Mouse (Mus musculus): ENCODE results near the gene Galm.
A peak's percentile ranks its signal among the peaks of the same experiment; 100 is the strongest.
"Not testable (repeated sequence)": the region's sequence is repeated elsewhere in the genome, so short reads cannot be mapped to it uniquely, and the experiment has no call there.

Gene Galm

DNA sequence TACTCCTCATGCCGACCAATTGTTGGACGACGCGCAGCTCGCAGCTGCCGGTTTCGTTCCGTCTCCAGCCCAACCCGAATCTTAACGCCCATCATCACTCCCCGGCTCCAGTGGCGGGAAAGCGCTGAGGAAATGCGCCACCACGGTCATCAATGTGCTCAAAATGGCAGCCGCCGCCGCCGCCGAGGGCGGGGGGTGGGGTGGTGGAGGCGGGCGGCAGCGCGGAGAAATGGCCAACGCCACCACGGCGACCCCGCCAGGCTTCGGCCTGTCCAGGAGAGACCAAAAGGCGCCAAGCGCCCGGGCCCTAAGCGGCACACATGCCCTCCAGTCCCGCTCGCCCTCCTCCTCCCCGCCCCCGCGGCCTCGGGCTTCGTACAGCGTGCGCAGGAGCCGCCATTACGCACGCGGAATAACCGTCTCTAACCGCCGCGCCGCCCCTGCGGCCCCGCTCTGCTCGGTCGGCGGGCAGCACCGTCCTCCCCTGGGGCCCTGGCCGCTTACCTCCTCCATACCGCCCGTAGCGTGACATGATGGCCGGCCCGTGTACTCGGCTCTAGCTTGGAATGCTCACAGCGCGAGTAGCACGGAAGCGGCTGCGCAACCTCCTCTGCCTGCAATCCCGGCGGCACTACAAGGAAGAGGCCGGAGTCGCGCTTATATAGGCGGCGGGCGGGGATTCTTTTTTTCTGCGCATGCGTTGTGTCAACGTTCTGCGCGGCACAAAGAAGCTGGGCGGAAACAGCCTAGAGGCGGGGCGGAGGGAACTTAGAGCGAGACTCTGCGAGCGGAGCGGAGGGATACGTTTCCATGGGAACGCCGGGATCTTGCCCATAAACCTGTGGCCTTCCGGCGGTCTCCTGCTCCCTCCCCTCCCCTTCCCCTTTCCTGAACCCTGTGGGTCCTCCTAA is 79.7 kb downstream of the Galm start, which contains the start of the genes Srsf7 and Ttc39d:
TSS of gene Srsf7 (minus strand) at position 637 of the 911 bp plus-strand sequence.
TSS of gene Ttc39d (plus strand) at position 790 of the 911 bp plus-strand sequence.
- DNase-seq (ENCODE audit: low read depth, low spot score), result peak; percentile 97

DNA sequence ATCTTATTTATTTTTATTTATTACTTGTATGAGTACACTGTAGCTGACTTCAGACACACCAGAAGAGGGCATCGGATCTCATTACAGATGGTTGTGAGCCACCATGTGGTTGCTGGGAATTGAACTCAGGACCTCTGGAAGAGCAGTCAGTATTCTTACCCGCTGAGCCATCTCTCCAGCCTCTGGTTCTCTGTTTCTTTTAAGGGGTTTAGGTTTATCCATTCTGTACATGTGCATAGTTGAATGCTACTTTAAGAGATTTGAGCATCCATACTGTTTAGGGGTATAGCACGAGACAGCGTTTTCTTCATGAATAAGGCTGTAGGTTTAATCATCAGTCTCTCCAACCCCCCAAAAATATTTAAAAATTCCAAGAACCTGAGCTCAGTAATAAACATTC is 86.7 kb downstream of the Galm start:
- not testable (repeated sequence) for DNase-seq (ENCODE audit: low read depth, low spot score)

GRCm38 (mm10) chr17:80220131-80220530 is 92.9 kb downstream of the Galm start:
- DNase-seq (ENCODE audit: low read depth, low spot score), result no peak

- no peak for DNase-seq (ENCODE audit: low read depth, low spot score)
These were observed 93.9 kb downstream of the Galm start for GRCm38 (mm10) chr17:80221202-80221601.

DNA sequence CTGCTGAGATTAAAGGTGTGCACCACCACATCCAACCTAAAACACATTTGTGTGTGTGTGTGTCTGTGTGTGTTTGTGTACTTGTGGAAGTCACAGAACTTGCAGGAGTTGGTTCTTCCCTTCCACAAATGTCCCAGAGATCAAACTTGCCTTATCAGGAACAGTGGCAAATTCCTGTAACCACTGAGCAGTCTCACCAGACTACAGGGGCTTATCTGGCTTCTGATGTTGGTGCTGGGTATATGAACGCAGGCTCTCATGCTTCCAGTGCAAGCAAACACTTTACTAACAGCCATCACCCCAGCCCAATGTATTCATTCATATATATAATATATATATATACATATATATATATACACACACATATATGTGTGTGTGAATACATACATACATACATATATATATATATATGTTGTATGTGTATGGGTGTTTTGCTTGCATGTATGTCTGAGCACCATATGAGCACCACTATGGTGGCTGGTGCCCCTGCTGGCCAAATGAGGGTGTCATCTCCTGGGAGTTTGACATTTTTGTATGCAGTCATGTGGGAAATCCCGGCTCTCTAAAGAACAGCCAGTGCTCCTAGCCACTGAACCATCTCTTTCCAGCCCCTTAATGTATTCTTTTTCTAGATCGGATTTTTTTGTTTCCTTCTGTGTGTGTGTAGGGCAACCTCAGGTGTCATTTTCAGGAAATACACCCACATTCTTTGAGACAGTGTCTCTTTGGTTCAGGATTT is 94.8 kb downstream of the Galm start:
- DNase-seq (ENCODE audit: low read depth, low spot score), result no peak

- DNase-seq (ENCODE audit: low read depth, low spot score), result no peak
These were observed 96.6 kb downstream of the Galm start for GRCm38 (mm10) chr17:80223829-80224228.

- DNase-seq (ENCODE audit: low read depth, low spot score), result peak; percentile 76
These were observed 97.2 kb downstream of the Galm start, which contains the start of gene Gemin6 for GRCm38 (mm10) chr17:80224326-80225116. Gene Gemin6, plus strand, starts transcription at chr17:80224441.

DNA sequence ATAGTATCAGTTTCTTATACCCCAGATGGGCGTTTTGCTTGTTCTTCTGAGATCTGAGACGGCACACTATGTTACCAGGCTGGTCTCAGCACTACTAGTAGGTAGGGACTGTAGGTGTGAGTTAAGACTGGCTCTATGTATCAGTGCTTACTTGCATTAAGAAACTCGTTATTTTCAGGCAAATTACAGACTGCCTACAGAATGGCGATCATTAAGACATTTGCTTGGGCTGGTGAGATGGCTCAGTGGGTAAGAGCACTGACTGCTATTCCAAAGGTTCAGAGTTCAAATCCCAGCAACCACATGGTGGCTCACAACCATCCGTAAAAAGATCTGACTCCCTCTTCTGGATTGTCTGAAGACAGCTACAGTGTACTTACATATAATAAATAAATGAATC is 97.9 kb downstream of the Galm start:
- DNase-seq (ENCODE audit: low read depth, low spot score), result not testable (repeated sequence)

DNA sequence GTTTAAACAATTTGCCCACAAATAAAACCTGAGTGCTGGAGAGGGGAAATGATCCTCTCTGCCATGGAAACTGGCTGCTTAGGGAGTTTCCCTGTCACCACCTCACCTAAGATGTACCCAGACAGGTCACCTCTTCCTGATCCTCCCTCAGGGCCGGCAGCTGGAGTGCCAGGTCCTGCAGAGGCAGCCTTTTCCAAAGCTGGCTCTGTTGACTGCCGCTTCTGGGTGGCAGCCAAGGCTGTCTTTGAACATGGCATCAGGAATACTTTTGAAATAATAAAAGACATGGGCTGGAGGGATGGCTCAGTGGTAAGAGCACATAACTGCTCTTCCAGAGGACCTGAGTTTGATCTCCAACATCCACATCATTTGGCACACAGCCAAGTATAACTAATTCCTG is 102.1 kb downstream of the Galm start:
- DNase-seq (ENCODE audit: low read depth, low spot score), result no peak

DNA sequence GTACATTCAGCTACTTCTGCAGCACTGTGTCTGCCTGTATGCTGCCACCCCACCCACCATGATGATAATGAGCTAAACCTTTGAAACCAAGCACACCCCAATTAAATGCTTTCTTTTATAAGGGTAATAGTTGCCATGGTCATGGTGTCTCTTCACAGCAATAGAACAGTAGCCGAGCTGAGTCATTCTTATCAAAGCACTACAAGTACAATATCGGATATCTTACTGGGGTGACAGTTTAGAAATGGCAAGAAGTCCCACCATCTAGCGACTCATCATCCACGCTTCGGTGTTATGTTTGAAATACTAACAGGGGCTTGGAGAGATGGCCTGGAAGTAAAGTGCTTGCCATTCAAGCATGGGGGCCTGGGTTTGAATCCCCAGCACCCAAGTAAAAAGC is 106.6 kb downstream of the Galm start:
- DNase-seq (ENCODE audit: low read depth, low spot score), result no peak

DNA sequence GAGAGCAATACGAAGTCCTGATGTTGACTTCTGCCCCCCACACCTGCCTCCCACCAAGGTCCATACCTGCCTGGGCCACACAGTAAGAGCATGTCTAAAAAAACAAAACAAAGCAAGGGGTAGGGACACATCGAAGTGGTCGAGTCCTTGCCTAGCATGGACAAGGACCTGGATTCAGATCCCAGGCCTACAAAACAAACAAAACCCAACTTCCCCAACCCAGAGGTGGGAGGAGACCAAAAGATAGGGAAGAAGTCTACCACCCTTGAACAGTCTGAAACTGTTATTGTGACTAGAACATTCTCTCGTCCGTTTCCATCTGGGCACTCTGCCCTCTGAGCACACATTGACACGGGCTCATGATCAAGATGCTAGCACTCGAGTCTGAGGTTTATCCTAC is 107.1 kb downstream of the Galm start:
- DNase-seq (ENCODE audit: low read depth, low spot score), result no peak

All from retina, adult 2 months (tissue).